Mouse (Mus musculus): ENCODE measurements around the gene 1700025G04Rik. TPM values are rescaled to one million over a fixed set of nuclear protein-coding genes. Genes with fewer than 3 reads are reported as not detected.

The 1700025G04Rik gene
- total and polyA plus RNA-seq, 2 experiments from 2014 or later = 25.5 to 43.2 TPM

- H3K27me3 ChIP-seq (ENCODE audit: insufficient read depth, low read length) = no peaks in the 10 kb centered on the region
- 44% methylated on average over 5 of the region's 5 CpGs for WGBS
- no peak for ATAC-seq
Observed at GRCm38 (mm10) chr1:152047416-152047815, 42.5 kb downstream of the 1700025G04Rik start.

GRCm38 (mm10) chr1:152043453-152043852, 46.5 kb downstream of the 1700025G04Rik start:
- no peak for TF ChIP-seq CTCF (IDR thresholded peaks at IDR 0.05; ENCODE audit: low read depth)
- no peaks in the 10 kb centered on the region for H3K36me3 ChIP-seq (ENCODE audit: insufficient read depth)
- H3K4me2 ChIP-seq (ENCODE audit: low read depth) = no peak overlapping the region
- H3K27me3 ChIP-seq (ENCODE audit: insufficient read depth, low read length) = no peaks in the 10 kb centered on the region
- no peak overlapping the region for H3K4me3 ChIP-seq (ENCODE audit: low read depth, low read length)
- WGBS = 97% methylated on average over 2 of the region's 2 CpGs
- H3K4me1 ChIP-seq (ENCODE audit: insufficient read depth) = 0 out of 2 replicates have a peak, but pooled peaks cover 3% of the 10 kb centered on the region
- H3K9me3 ChIP-seq (ENCODE audit: low read length) = no peaks in the 10 kb centered on the region
- no peak overlapping the region for H3K27ac ChIP-seq (ENCODE audit: low read depth, low read length)
- ATAC-seq (no peak), DNase-seq (no peak)
- H3K9ac ChIP-seq = no peak overlapping the region

More at GRCm38 (mm10) chr1:152047416-152047815, 42.5 kb downstream of the 1700025G04Rik start:
- TF ChIP-seq CTCF (IDR thresholded peaks at IDR 0.05; ENCODE audit: low read depth) = no peak
- Histone ChIP-seq H3K4me3 (ENCODE audit: low read depth, low read length) (no peak overlapping the region), H3K9me3 (ENCODE audit: low read length) (no peaks in the 10 kb centered on the region), H3K4me2 (ENCODE audit: low read depth) (no peak overlapping the region), H3K27ac (ENCODE audit: low read depth, low read length) (no peak overlapping the region), H3K4me1 (ENCODE audit: insufficient read depth) (0 out of 2 replicates have a peak, but pooled peaks cover 4% of the 10 kb centered on the region), H3K36me3 (ENCODE audit: insufficient read depth) (no peaks in the 10 kb centered on the region), H3K9ac (peak overlapping the region; percentile 3; the same call in 1 of the 2 replicates)
- DNase-seq = no peak

- Histone ChIP-seq H3K27me3 (ENCODE audit: insufficient read depth, low read length) (no peaks in the 10 kb centered on the region), H3K4me3 (ENCODE audit: low read depth, low read length) (no peak overlapping the region), H3K36me3 (ENCODE audit: insufficient read depth) (no peaks in the 10 kb centered on the region), H3K27ac (ENCODE audit: low read depth, low read length) (no peak overlapping the region), H3K9ac (no peak overlapping the region), H3K4me2 (ENCODE audit: low read depth) (no peak overlapping the region), H3K9me3 (ENCODE audit: low read length) (no peaks in the 10 kb centered on the region), H3K4me1 (ENCODE audit: insufficient read depth) (no peaks in the 10 kb centered on the region)
- TF ChIP-seq CTCF (IDR thresholded peaks at IDR 0.05; ENCODE audit: low read depth) = no peak
- WGBS = 86% methylated on average over 3 of the region's 3 CpGs
- ATAC-seq (no peak), DNase-seq (no peak)
Observed at GRCm38 (mm10) chr1:152042409-152042808, 47.5 kb downstream of the 1700025G04Rik start.

- no peak for ATAC-seq
- Histone ChIP-seq H3K27ac (ENCODE audit: low read depth, low read length) (no peak overlapping the region), H3K36me3 (ENCODE audit: insufficient read depth) (no peaks in the 10 kb centered on the region), H3K9ac (no peak overlapping the region), H3K27me3 (ENCODE audit: insufficient read depth, low read length) (no peaks in the 10 kb centered on the region), H3K4me3 (ENCODE audit: low read depth, low read length) (no peak overlapping the region), H3K4me1 (ENCODE audit: insufficient read depth) (no peaks in the 10 kb centered on the region), H3K9me3 (ENCODE audit: low read length) (no peaks in the 10 kb centered on the region), H3K4me2 (ENCODE audit: low read depth) (no peak overlapping the region)
- TF ChIP-seq CTCF (IDR thresholded peaks at IDR 0.05; ENCODE audit: low read depth) = no peak
- DNase-seq = no peak
- WGBS = 93% methylated on average over 4 of the region's 4 CpGs
Observed at GRCm38 (mm10) chr1:152041005-152041404, 48.9 kb downstream of the 1700025G04Rik start.

GRCm38 (mm10) chr1:152040053-152040452, 49.9 kb downstream of the 1700025G04Rik start:
- H3K4me1 ChIP-seq (ENCODE audit: insufficient read depth) = no peaks in the 10 kb centered on the region
- H3K27me3 ChIP-seq (ENCODE audit: insufficient read depth, low read length) = no peaks in the 10 kb centered on the region
- H3K4me2 ChIP-seq (ENCODE audit: low read depth) = no peak overlapping the region
- no peak overlapping the region for H3K9ac ChIP-seq
- no peak for DNase-seq
- H3K4me3 ChIP-seq (ENCODE audit: low read depth, low read length) = no peak overlapping the region
- no peak for TF ChIP-seq CTCF (IDR thresholded peaks at IDR 0.05; ENCODE audit: low read depth)
- H3K27ac ChIP-seq (ENCODE audit: low read depth, low read length) = no peak overlapping the region
- H3K9me3 ChIP-seq (ENCODE audit: low read length) = no peaks in the 10 kb centered on the region
- WGBS = 59% methylated on average over 7 of the region's 7 CpGs
- H3K36me3 ChIP-seq (ENCODE audit: insufficient read depth) = no peaks in the 10 kb centered on the region
- no peak for ATAC-seq

GRCm38 (mm10) chr1:152039588-152039987, 50.3 kb downstream of the 1700025G04Rik start:
- ATAC-seq (peak; percentile 56; the same call in 1 of the 2 replicates), DNase-seq (no peak)
- 76% methylated on average over 8 of the region's 8 CpGs for WGBS

GRCm38 (mm10) chr1:152038086-152038485, 51.8 kb downstream of the 1700025G04Rik start:
- Histone ChIP-seq H3K27ac (ENCODE audit: low read depth, low read length) (no peak overlapping the region), H3K36me3 (ENCODE audit: insufficient read depth) (no peaks in the 10 kb centered on the region), H3K4me3 (ENCODE audit: low read depth, low read length) (no peak overlapping the region), H3K4me1 (ENCODE audit: insufficient read depth) (no peaks in the 10 kb centered on the region), H3K4me2 (ENCODE audit: low read depth) (no peak overlapping the region), H3K27me3 (ENCODE audit: insufficient read depth, low read length) (no peaks in the 10 kb centered on the region), H3K9ac (no peak overlapping the region), H3K9me3 (ENCODE audit: low read length) (no peaks in the 10 kb centered on the region)
- 64% methylated on average over 9 of the region's 9 CpGs for WGBS
- TF ChIP-seq CTCF (IDR thresholded peaks at IDR 0.05; ENCODE audit: low read depth) = no peak
- no peak for DNase-seq
- ATAC-seq = no peak

More at GRCm38 (mm10) chr1:152039588-152039987, 50.3 kb downstream of the 1700025G04Rik start:
- Histone ChIP-seq H3K4me3 (ENCODE audit: low read depth, low read length) (no peak overlapping the region), H3K36me3 (ENCODE audit: insufficient read depth) (no peaks in the 10 kb centered on the region), H3K9ac (no peak overlapping the region), H3K9me3 (ENCODE audit: low read length) (no peaks in the 10 kb centered on the region), H3K4me2 (ENCODE audit: low read depth) (no peak overlapping the region), H3K27ac (ENCODE audit: low read depth, low read length) (no peak overlapping the region), H3K27me3 (ENCODE audit: insufficient read depth, low read length) (no peaks in the 10 kb centered on the region), H3K4me1 (ENCODE audit: insufficient read depth) (no peaks in the 10 kb centered on the region)
- no peak for TF ChIP-seq CTCF (IDR thresholded peaks at IDR 0.05; ENCODE audit: low read depth)
